Mouse (Mus musculus) urinary bladder, postnatal 25 days (tissue): ENCODE measurements at regions not wholly inside any gene's neighbourhood (a gene's known extent, or its start where the extent isn't known, plus 50 kb on each side); places are given as distances from the start of the nearest gene placed in this dataset.

ENCODE experiments used
- DNase-seq: peaks from one replicate; pipeline ENCODE4 v3.0.0; 2022; ENCODE audit warnings: low spot score

GRCm38 (mm10) chr9:101807249-101807648 lies 54.4 kb upstream of the 9630041A04Rik start:
- no peak for DNase-seq

- DNase-seq: no peak
These were observed 64.9 kb upstream of the 9630041A04Rik start for GRCm38 (mm10) chr9:101796718-101797117.

GRCm38 (mm10) chr9:101796063-101796462 lies 65.6 kb upstream of the 9630041A04Rik start:
- DNase-seq: no peak

- no peak for DNase-seq
These were observed 66.2 kb upstream of the 9630041A04Rik start for GRCm38 (mm10) chr9:101795436-101795835.

- DNase-seq: no peak
These were observed 70.7 kb upstream of the 9630041A04Rik start for GRCm38 (mm10) chr9:101790936-101791335.

- no peak for DNase-seq
These were observed 120.6 kb upstream of the 9630041A04Rik start for GRCm38 (mm10) chr9:101740949-101741605.

- no peak for DNase-seq
These were observed 122.3 kb upstream of the 9630041A04Rik start for GRCm38 (mm10) chr9:101739322-101739721.

GRCm38 (mm10) chr9:101734271-101734670 lies 127.4 kb upstream of the 9630041A04Rik start:
- no peak for DNase-seq

- DNase-seq: no peak
These were observed 127.9 kb upstream of the 9630041A04Rik start for GRCm38 (mm10) chr9:101733611-101734225.

- no peak for DNase-seq
These were observed 131.5 kb upstream of the 9630041A04Rik start for GRCm38 (mm10) chr9:101730136-101730535.

GRCm38 (mm10) chr9:101717911-101718310 lies 143.7 kb upstream of the 9630041A04Rik start:
- no peak for DNase-seq

GRCm38 (mm10) chr9:101716326-101716725 lies 145.3 kb upstream of the 9630041A04Rik start:
- no peak for DNase-seq

- DNase-seq: no peak
These were observed 146.8 kb upstream of the 9630041A04Rik start for GRCm38 (mm10) chr9:101714805-101715204.

GRCm38 (mm10) chr9:101710611-101711071 lies 151.0 kb upstream of the 9630041A04Rik start:
- DNase-seq: no peak

GRCm38 (mm10) chr9:101700368-101700767 lies 161.3 kb upstream of the 9630041A04Rik start:
- no peak for DNase-seq

GRCm38 (mm10) chr9:101694054-101694453 lies 167.6 kb upstream of the 9630041A04Rik start:
- DNase-seq: no peak

- DNase-seq: no peak
These were observed 170.3 kb upstream of the 9630041A04Rik start for GRCm38 (mm10) chr9:101691336-101691735.

GRCm38 (mm10) chr9:101690916-101691315 lies 170.7 kb upstream of the 9630041A04Rik start:
- DNase-seq: no peak

- no peak for DNase-seq
These were observed 171.2 kb upstream of the 9630041A04Rik start for GRCm38 (mm10) chr9:101690402-101690861.

- peak; percentile 81 for DNase-seq
These were observed 171.9 kb upstream of the 9630041A04Rik start for GRCm38 (mm10) chr9:101689532-101690401.

GRCm38 (mm10) chr9:101687226-101687625 lies 174.4 kb upstream of the 9630041A04Rik start:
- no peak for DNase-seq

GRCm38 (mm10) chr9:101677563-101677962 lies 184.1 kb upstream of the 9630041A04Rik start:
- no peak for DNase-seq
